Mouse (Mus musculus) testis, adult 2 months (tissue): Measurements from ENCODE around the gene Hoxd3.

Source experiments
- CTCF ChIP-seq: fragments of 200-500 bp; IDR thresholded peaks from 2 replicates; pipeline ENCODE4 v1.5.1; 2012; ENCODE audit warnings: low read depth, mild to moderate bottlenecking, inconsistent platforms, low read length, moderate library complexity; ENCODE audit not compliant: control insufficient read depth, insufficient read depth, insufficient replicate concordance
- POLR2A ChIP-seq: fragments of 200-500 bp; IDR thresholded peaks from 2 replicates; pipeline ENCODE4 v1.6.1; 2012; ENCODE audit warnings: low read depth, mild to moderate bottlenecking, inconsistent platforms, low read length, moderate library complexity; ENCODE audit not compliant: control insufficient read depth

GRCm38 (mm10) chr2:74722949-74723348, 11.2 kb downstream of the Hoxd3 start:
- TF ChIP-seq CTCF: no peak
- no peak for TF ChIP-seq POLR2A
